Mouse (Mus musculus) CH12.LX (cell line): ENCODE measurements at regions not wholly inside any gene's neighbourhood (a gene's known extent, or its start where the extent isn't known, plus 50 kb on each side); places are given as distances from the start of the nearest gene placed in this dataset.

Experiments
- DNase-seq: peaks from one replicate; pipeline ENCODE4 v3.0.0-alpha.2; 2013; ENCODE audit errors: extremely low read depth
- H3K27ac ChIP-seq: 2 replicates; pipeline ENCODE4 v1.5.1; 2012; ENCODE audit warnings: low read depth, mild to moderate bottlenecking, control low read depth, moderate library complexity; ENCODE audit not compliant: insufficient read depth
- H3K27me3 ChIP-seq: replicated peaks from 2 replicates; pipeline ENCODE3; 2012; ENCODE audit warnings: inconsistent platforms
- H3K36me3 ChIP-seq, 2 experiments: replicated peaks in 1 of 2; 2 replicates each; pipeline versions ENCODE3 to v1.6.1; 2012; ENCODE audit warnings: inconsistent platforms in 1 of 2, low read length in 1 of 2, mild to moderate bottlenecking in 1 of 2, mixed read lengths in 1 of 2, moderate library complexity in 1 of 2; ENCODE audit not compliant: control insufficient read depth in 1 of 2, insufficient read depth in 1 of 2
- H3K4me1 ChIP-seq, 2 experiments: 2 replicates each; pipeline ENCODE4 v1.6.1; 2012; ENCODE audit warnings: inconsistent platforms in 1 of 2, moderate library complexity in 1 of 2; ENCODE audit not compliant: insufficient read depth in 2 of 2, control insufficient read depth in 1 of 2
- H3K4me2 ChIP-seq: 2 replicates; pipeline ENCODE4 v1.6.1; 2012; ENCODE audit warnings: low read depth, mild to moderate bottlenecking, control low read depth; ENCODE audit not compliant: poor library complexity, insufficient read depth, severe bottlenecking
- H3K4me3 ChIP-seq, 3 experiments: fragments of 150-350 bp in 1 of 3; sonication (generic) in 1 of 3; replicated peaks in 1 of 3; 2 replicates each; pipeline versions ENCODE3 to v1.5.1; 2011 to 2012; ENCODE audit warnings: low read depth in 2 of 3, low read length in 2 of 3, mild to moderate bottlenecking in 2 of 3, moderate library complexity in 2 of 3, control low read depth in 1 of 3, improper control_type of control experiment in 1 of 3, inconsistent platforms in 1 of 3, mixed read lengths in 1 of 3; ENCODE audit not compliant: poor library complexity in 1 of 3
- H3K79me2 ChIP-seq: replicated peaks from 2 replicates; pipeline ENCODE4 v1.6.1; 2012; ENCODE audit warnings: mild to moderate bottlenecking, moderate library complexity; ENCODE audit not compliant: control insufficient read depth, poor library complexity, insufficient read depth, severe bottlenecking; ENCODE audit errors: extremely low read depth
- H3K9ac ChIP-seq: 2 replicates; pipeline ENCODE4 v1.6.1; 2012; ENCODE audit warnings: low read depth, mild to moderate bottlenecking, control low read depth, moderate library complexity; ENCODE audit not compliant: insufficient read depth
- H3K9me3 ChIP-seq: replicated peaks from 2 replicates; pipeline ENCODE3; 2012; ENCODE audit warnings: low read length, inconsistent platforms, mixed read lengths
- CHD1 ChIP-seq: IDR thresholded peaks from 2 replicates; pipeline ENCODE4 v1.6.1; 2012; ENCODE audit warnings: low read depth, low read length, improper control_type of control experiment, inconsistent platforms
- CHD2 ChIP-seq: IDR thresholded peaks from 2 replicates; pipeline ENCODE4 v1.6.1; 2011; ENCODE audit warnings: low read length, improper control_type of control experiment
- CTCF ChIP-seq, 2 experiments: IDR thresholded peaks in 1 of 2; conservative IDR thresholded peaks in 1 of 2; 2 replicates each; pipeline ENCODE4 v1.5.1; 2011 to 2012; ENCODE audit warnings: low read depth in 2 of 2, low read length in 2 of 2, improper control_type of control experiment in 1 of 2, inconsistent platforms in 1 of 2, mild to moderate bottlenecking in 1 of 2, moderate library complexity in 1 of 2
- E2F4 ChIP-seq: IDR thresholded peaks from 2 replicates; pipeline ENCODE4 v1.6.1; 2011; ENCODE audit warnings: low read depth, low read length, improper control_type of control experiment; ENCODE audit not compliant: insufficient replicate concordance
- ELF1 ChIP-seq: IDR thresholded peaks from 2 replicates; pipeline ENCODE4 v1.6.1; 2014; ENCODE audit warnings: low read depth, mild to moderate bottlenecking, inconsistent platforms, low read length, improper control_type of control experiment
- ETS1 ChIP-seq: conservative IDR thresholded peaks from 2 replicates; pipeline ENCODE4 v1.6.1; 2012; ENCODE audit warnings: low read depth, mild to moderate bottlenecking, inconsistent platforms, low read length, improper control_type of control experiment, moderate library complexity
- GABPA ChIP-seq: IDR thresholded peaks from 2 replicates; pipeline ENCODE4 v1.6.1; 2012; ENCODE audit warnings: low read depth, low read length, improper control_type of control experiment, inconsistent platforms; ENCODE audit not compliant: insufficient replicate concordance
- HCFC1 ChIP-seq: IDR thresholded peaks from 2 replicates; pipeline ENCODE4 v1.6.1; 2012; ENCODE audit warnings: low read depth, mild to moderate bottlenecking, inconsistent platforms, low read length, improper control_type of control experiment
- IRF4 ChIP-seq: IDR thresholded peaks from 2 replicates; pipeline ENCODE4 v1.6.1; 2014; ENCODE audit warnings: low read depth, mild to moderate bottlenecking, inconsistent platforms, low read length, improper control_type of control experiment
- KAT2A ChIP-seq: IDR thresholded peaks from 2 replicates; pipeline ENCODE4 v1.6.1; 2012; ENCODE audit warnings: low read length, improper control_type of control experiment, inconsistent platforms; ENCODE audit not compliant: insufficient replicate concordance
- MAFK ChIP-seq: IDR thresholded peaks from 2 replicates; pipeline ENCODE4 v1.6.1; 2011; ENCODE audit warnings: low read length, improper control_type of control experiment; ENCODE audit not compliant: insufficient replicate concordance
- MXI1 ChIP-seq: IDR thresholded peaks from 2 replicates; pipeline ENCODE4 v1.6.1; 2011; ENCODE audit warnings: mild to moderate bottlenecking, low read depth, low read length, improper control_type of control experiment
- MYC ChIP-seq: IDR thresholded peaks from 2 replicates; pipeline ENCODE4 v1.6.1; 2011; ENCODE audit warnings: low read depth, mild to moderate bottlenecking, improper control_type of control experiment, low read length
- NELFE ChIP-seq: IDR thresholded peaks from 2 replicates; pipeline ENCODE4 v1.6.1; 2011; ENCODE audit warnings: low read depth, low read length, improper control_type of control experiment
- PAX5 ChIP-seq: IDR thresholded peaks from 2 replicates; pipeline ENCODE4 v1.6.1; 2012; ENCODE audit warnings: low read length, inconsistent platforms, mixed read lengths
- POLR2A ChIP-seq: IDR thresholded peaks from 2 replicates; pipeline ENCODE4 v1.6.1; 2011; ENCODE audit warnings: low read depth, mild to moderate bottlenecking, improper control_type of control experiment, low read length
- RCOR1 ChIP-seq: conservative IDR thresholded peaks from 2 replicates; pipeline ENCODE4 v1.6.1; 2012; ENCODE audit warnings: low read depth, mild to moderate bottlenecking, inconsistent platforms, low read length, improper control_type of control experiment
- SIN3A ChIP-seq: IDR thresholded peaks from 2 replicates; pipeline ENCODE4 v1.6.1; 2012; ENCODE audit warnings: low read length, improper control_type of control experiment, inconsistent platforms
- TBP ChIP-seq: conservative IDR thresholded peaks from 2 replicates; pipeline ENCODE4 v1.6.1; 2011; ENCODE audit warnings: low read depth, low read length, improper control_type of control experiment
- TCF12 ChIP-seq: IDR thresholded peaks from 2 replicates; pipeline ENCODE4 v1.6.1; 2014; ENCODE audit warnings: low read depth, mild to moderate bottlenecking, inconsistent platforms, low read length, improper control_type of control experiment
- UBTF ChIP-seq: IDR thresholded peaks from 2 replicates; pipeline ENCODE4 v1.6.1; 2012; ENCODE audit warnings: low read depth, mild to moderate bottlenecking, inconsistent platforms, low read length, improper control_type of control experiment, moderate library complexity
- ZC3H11A ChIP-seq: IDR thresholded peaks from 2 replicates; pipeline ENCODE4 v1.6.1; 2012; ENCODE audit warnings: low read depth, mild to moderate bottlenecking, inconsistent platforms, low read length, improper control_type of control experiment
- ZNF384 ChIP-seq: IDR thresholded peaks from 2 replicates; pipeline ENCODE4 v1.6.1; 2012; ENCODE audit warnings: low read depth, low read length, improper control_type of control experiment, inconsistent platforms
- dilution Hi-C: fragments of 300-500 bp; cut with MboI; formaldehyde crosslinking; loops from 2 replicates; pipeline ENCODE4 v1.14.3; 2020; ENCODE audit warnings: low sequenced_read_pairs; ENCODE audit not compliant: extremely low pct_unique_long_range_greater_than_20kb, extremely low pct_ligation_motif_present
- in situ Hi-C: fragments of 300-500 bp; cut with MboI; formaldehyde crosslinking; loops from 3 replicates; pipeline ENCODE4 v1.14.3; 2019; ENCODE audit warnings: low sequenced_read_pairs, low pct_ligation_motif_present, low pct_unique_long_range_greater_than_20kb, mixed read lengths

DNA sequence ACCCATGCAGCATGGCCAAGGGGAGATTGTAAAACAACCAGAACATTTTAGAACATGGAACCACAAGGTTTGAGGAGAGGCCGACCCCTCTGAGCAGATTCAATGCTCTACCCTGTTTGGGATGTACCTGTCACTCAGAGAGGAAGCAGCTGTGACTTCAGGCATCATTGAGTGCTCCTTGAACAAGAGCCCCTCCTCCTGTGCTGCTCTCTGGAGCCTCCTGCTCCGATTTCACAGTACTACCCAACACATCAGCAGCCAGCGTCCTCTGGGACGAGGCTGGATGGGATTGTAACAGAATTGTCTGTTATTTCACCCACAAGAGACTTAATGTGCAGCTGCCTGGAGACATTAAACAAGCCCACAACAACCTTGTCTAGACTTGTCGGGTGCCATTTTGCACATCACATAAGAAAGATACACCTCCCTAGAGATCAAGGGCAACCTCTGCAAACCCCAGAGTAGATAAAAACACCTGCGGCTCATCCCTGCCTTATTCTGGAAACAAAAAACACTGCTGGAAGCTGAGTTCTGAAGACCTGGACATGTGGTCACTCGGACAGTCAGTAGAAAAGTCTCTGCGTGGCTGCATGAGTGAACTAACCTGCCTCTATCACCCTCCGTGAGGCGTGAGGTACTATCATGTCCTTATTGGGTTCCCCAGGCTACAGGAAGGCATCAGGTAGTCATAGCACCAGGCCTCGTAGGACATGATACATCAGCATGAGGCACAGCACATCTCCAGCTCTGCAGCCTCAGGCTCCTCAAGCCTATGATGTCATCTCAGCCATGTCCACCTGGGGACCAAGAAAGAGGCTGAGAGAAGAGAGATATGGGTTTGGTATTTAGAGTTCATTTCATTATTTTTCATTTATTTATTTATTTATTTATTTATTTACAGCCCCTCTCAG, 140.4 kb upstream of the Nsun2 start:
- Histone ChIP-seq H3K4me2 (no peak overlapping the region), H3K4me3 (no peak overlapping the region), H3K9ac (no peak overlapping the region), H3K36me3 (no peaks in the 10 kb centered on the region), H3K79me2 (no peaks in the 10 kb centered on the region), H3K27ac (no peak overlapping the region), H3K9me3 (peaks cover 2% of the 10 kb centered on the region), H3K27me3 (peaks cover 38% of the 10 kb centered on the region), H3K4me1 (no peaks in the 10 kb centered on the region)
- dilution Hi-C loops: no loop called here
- TF ChIP-seq PAX5 (no peak), HCFC1 (no peak), MXI1 (no peak), ETS1 (no peak), CHD2 (no peak), SIN3A (no peak), MAFK (no peak), NELFE (no peak), TBP (no peak), CTCF (conservative IDR thresholded peaks at IDR 0.05 in 1 of 2, IDR thresholded peaks at IDR 0.05 in 1 of 2; ENCODE audit: low read depth in 2 of 2, low read length in 2 of 2) (no peak), E2F4 (no peak), ELF1 (no peak)
- in situ Hi-C loops: no loop called here
- DNase-seq: no peak

GRCm38 (mm10) chr13:69394544-69394943, 139.0 kb upstream of the Nsun2 start:
- H3K36me3 ChIP-seq: no peaks in the 10 kb centered on the region
- H3K27ac ChIP-seq: no peak overlapping the region
- no peak overlapping the region for H3K4me3 ChIP-seq
- no peaks in the 10 kb centered on the region for H3K4me1 ChIP-seq
- dilution Hi-C loops: no loop called here
- H3K79me2 ChIP-seq: no peaks in the 10 kb centered on the region
- H3K4me2 ChIP-seq: no peak overlapping the region
- H3K9me3 ChIP-seq: peaks cover 2% of the 10 kb centered on the region
- no peak for DNase-seq
- peaks cover 38% of the 10 kb centered on the region for H3K27me3 ChIP-seq
- TF ChIP-seq POLR2A (no peak), ZNF384 (no peak), MXI1 (no peak), CHD1 (no peak), GABPA (no peak), MYC (no peak), NELFE (no peak), ZC3H11A (no peak), KAT2A (no peak), CHD2 (no peak), RCOR1 (no peak), UBTF (no peak), IRF4 (no peak), TCF12 (no peak)
- H3K9ac ChIP-seq: no peak overlapping the region
- in situ Hi-C loops: no loop called here
